Mouse (Mus musculus): Measurements from ENCODE around the gene Bag5. TPM values are rescaled to one million over a fixed set of nuclear protein-coding genes. Genes with fewer than 3 reads are reported as not detected.

The Bag5 gene
- polyA plus RNA-seq (2015; fragmentation: Nextera tagmentation; extraction: Ambion mirVana) = 49.3 and 51.6 TPM in 2 replicates

DNA sequence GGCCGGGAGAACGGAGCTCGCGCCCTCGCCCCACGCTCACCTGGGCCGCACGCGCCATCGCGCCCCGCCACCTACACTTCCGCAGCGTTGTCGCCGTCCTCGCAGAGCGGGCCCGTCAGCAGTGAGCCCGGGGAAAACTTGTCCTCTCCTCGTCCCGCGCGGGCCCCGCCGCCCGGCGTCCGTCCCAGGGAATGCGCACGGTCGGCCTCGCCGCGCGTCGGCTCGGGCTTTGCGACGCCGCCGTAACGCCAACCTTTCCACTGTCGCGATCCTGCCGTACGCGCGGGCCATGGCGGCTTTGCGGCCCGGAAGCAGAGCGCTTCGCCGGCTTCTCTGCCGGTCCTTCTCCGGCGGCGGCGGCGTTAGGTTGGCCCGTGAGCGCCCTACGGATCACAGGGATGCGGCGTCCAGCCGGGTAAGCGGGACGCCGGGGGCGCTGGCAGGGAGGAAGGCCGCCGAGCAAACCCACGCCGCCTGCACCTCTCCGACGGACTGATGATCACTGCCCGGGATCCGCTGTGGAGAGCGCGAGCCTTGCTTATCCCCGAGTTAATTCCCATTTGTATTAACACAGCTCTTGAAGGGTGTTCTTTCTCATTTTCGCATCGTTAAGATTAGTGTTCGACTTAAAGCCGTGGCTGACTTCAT lies at the start of gene Bag5, which contains the start of gene Apopt1:
Gene Bag5, minus strand, starts transcription at position 254 of the 648 bp plus-strand sequence.
Gene Apopt1, plus strand, starts transcription at position 258 of the 648 bp plus-strand sequence.
- WGBS = under 1% methylated on average over 86 of the region's 86 CpGs
- peak; percentile 96 for ATAC-seq (ENCODE audit: insufficient read depth, low FRiP score)
- Histone ChIP-seq H3K4me3 (replicated peaks; ENCODE audit: low read length) (peak within 1 kb of the TSS; percentile 82), H3K27me3 (ENCODE audit: control insufficient read depth, insufficient read depth, low read length) (no peaks in the 10 kb centered on the region), H3K36me3 (ENCODE audit: control insufficient read depth, insufficient read depth, low read length) (peaks cover 11% of the 10 kb centered on the region; the same call in 1 of the 2 replicates), H3K9ac (ENCODE audit: low read length) (peak within 1 kb of the TSS; percentile 98), H3K9me3 (replicated peaks; ENCODE audit: control insufficient read depth, low read length) (no peaks in the 10 kb centered on the region), H3K4me2 (ENCODE audit: low read depth, low read length) (peak within 1 kb of the TSS; percentile 94), H3K27ac (ENCODE audit: low read length) (peak within 1 kb of the TSS; percentile 62), H3K4me1 (ENCODE audit: control insufficient read depth, insufficient read depth, low read length) (peaks cover 12% of the 10 kb centered on the region)

DNA sequence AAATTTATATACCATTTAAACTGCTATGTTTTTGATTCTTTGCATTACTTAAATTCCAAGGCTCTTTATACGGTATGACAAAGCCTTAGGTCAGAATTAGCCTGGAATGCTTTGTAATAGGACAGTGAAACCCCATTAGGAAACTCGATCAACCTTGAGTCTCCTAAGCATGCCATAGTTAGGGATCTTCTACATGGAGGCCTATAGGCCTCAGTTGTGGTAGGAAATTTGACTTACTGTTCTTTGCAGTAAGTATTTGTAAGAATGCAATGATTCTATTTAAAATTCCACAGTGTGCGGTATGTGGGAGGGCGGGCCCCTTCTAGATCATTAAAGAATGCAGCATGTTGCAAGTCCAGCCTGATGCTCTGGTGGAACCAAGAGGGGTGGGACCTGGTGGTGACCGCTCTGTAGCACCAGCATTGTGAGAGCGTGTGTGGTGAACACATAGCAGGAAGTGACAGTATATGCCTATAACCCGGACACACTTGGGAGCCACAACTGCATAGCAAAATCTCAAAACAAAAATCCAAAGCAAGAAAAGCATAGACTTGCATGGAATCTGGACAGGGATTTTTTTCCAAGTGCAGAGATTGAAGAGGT lies 47.4 kb upstream of the Bag5 start:
- 49% methylated on average over 7 of the region's 7 CpGs for WGBS
- no peaks in the 10 kb centered on the region for H3K36me3 ChIP-seq (ENCODE audit: control insufficient read depth, insufficient read depth, low read length)
- H3K4me1 ChIP-seq (ENCODE audit: control insufficient read depth, insufficient read depth, low read length) = peaks cover 29% of the 10 kb centered on the region
- H3K9ac ChIP-seq (ENCODE audit: low read length) = peak overlapping the region; percentile 41; the same call in 1 of the 2 replicates
- H3K27ac ChIP-seq (ENCODE audit: low read length) = peak overlapping the region; percentile 91
- peak overlapping the region; percentile 78 for H3K4me3 ChIP-seq (replicated peaks; ENCODE audit: low read length)
- no peaks in the 10 kb centered on the region for H3K9me3 ChIP-seq (replicated peaks; ENCODE audit: control insufficient read depth, low read length)
- H3K4me2 ChIP-seq (ENCODE audit: low read depth, low read length) = peak overlapping the region; percentile 97
- no peaks in the 10 kb centered on the region for H3K27me3 ChIP-seq (ENCODE audit: control insufficient read depth, insufficient read depth, low read length)
- no peak for ATAC-seq (ENCODE audit: insufficient read depth, low FRiP score)

DNA sequence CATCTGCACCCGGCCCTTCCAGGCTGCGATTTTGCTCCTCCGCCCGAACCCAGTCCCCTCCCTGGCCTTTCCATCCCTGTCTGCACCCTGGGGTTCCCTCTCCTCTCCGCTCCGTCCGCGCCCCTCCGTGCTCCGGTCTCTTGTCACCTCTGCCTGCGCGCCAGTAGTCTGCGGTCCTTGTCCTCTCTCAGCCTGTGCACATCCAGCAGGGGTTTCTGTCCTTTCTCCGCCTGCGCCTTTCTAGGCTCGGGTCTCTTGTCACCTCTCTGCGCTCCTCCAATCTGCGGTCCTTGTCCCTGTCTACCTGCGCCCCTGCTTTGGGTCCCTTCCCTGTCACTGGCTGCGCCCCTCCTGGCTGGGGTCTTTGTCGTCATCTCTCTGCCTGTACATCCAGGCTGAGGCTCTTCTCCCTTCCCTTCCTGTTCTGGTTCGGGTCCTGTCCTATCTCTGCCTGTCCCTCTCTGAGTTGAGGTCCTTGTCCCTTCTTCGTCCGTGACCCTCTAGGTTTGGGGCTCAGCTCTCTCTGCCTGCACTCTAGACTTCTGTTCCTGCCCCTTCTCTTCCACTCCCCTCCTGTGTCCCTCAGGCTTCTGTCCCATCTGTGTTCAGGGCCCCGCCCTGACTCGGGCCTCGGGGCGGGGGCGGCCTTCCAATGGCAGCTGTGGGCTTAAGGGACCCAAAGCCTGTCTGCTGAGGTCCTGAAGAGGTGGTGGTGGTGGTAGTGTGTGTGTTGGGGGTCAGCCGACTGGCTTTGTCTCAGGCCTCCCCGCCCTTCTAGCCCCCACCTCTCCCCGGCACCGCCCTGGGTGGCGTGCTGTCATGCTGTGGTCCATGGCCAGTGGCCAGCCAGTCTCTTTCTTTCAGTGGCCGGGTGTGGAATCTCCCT lies 46.4 kb upstream of the Bag5 start:
- Histone ChIP-seq H3K4me3 (replicated peaks; ENCODE audit: low read length) (peak overlapping the region; percentile 78), H3K4me1 (ENCODE audit: control insufficient read depth, insufficient read depth, low read length) (peaks cover 29% of the 10 kb centered on the region), H3K27me3 (ENCODE audit: control insufficient read depth, insufficient read depth, low read length) (no peaks in the 10 kb centered on the region), H3K9ac (ENCODE audit: low read length) (peak overlapping the region; percentile 97), H3K9me3 (replicated peaks; ENCODE audit: control insufficient read depth, low read length) (no peaks in the 10 kb centered on the region), H3K4me2 (ENCODE audit: low read depth, low read length) (peak overlapping the region; percentile 97), H3K27ac (ENCODE audit: low read length) (peak overlapping the region; percentile 91), H3K36me3 (ENCODE audit: control insufficient read depth, insufficient read depth, low read length) (no peaks in the 10 kb centered on the region)
- peak; percentile 30 for ATAC-seq (ENCODE audit: insufficient read depth, low FRiP score)
- 1% methylated on average over 35 of the region's 35 CpGs for WGBS

DNA sequence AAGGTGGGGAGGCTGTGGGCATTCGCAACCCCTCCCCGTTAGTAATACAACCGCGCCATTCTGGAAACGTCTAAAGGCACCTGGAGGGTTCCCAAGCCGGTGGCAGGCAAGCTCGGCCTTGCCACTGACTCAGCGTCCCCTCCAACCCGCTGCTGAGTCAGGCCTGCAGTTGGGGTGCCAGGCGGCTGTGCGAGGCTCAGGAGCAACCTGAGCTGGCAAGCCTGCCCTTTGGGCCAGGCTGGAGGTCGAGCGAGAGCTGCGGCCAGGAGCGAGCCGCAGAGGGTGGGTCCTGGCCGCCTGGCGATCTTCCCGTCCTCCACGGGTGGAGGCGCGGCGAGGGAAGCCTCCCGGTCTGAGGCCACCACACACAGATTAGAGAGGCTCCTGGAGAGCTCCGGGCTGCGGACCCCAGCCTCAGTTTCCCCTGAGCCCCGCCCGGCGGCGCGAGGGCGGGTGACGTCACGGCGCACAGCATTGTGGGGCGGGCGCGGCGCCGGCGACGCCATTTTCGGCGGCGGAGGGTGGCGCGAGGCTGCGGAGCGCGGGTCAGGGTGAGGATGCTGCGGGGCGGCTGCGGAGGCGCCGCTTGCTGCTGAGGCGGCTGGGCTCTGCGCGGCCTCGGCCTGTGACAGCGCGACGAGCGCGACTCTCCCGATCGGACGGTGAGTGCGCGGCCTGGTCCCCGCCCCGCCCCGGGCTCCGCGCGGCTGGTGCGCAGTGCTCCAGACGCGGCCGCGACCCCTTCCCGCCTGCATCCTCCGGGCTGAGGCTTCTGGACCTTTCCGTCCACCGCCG lies 45.5 kb upstream of the Bag5 start, which contains the start of gene Klc1:
Gene Klc1, plus strand, starts transcription at position 469 of the 795 bp plus-strand sequence.
- peak within 1 kb of the TSS; percentile 78 for H3K4me3 ChIP-seq (replicated peaks; ENCODE audit: low read length)
- H3K36me3 ChIP-seq (ENCODE audit: control insufficient read depth, insufficient read depth, low read length) = no peaks in the 10 kb centered on the region
- no peaks in the 10 kb centered on the region for H3K27me3 ChIP-seq (ENCODE audit: control insufficient read depth, insufficient read depth, low read length)
- WGBS = under 1% methylated on average over 75 of the region's 85 CpGs
- H3K27ac ChIP-seq (ENCODE audit: low read length) = peak within 1 kb of the TSS; percentile 91
- ATAC-seq (ENCODE audit: insufficient read depth, low FRiP score) = peak; percentile 72
- H3K4me1 ChIP-seq (ENCODE audit: control insufficient read depth, insufficient read depth, low read length) = peaks cover 29% of the 10 kb centered on the region
- no peaks in the 10 kb centered on the region for H3K9me3 ChIP-seq (replicated peaks; ENCODE audit: control insufficient read depth, low read length)
- H3K9ac ChIP-seq (ENCODE audit: low read length) = peak within 1 kb of the TSS; percentile 97
- H3K4me2 ChIP-seq (ENCODE audit: low read depth, low read length) = peak within 1 kb of the TSS; percentile 97

DNA sequence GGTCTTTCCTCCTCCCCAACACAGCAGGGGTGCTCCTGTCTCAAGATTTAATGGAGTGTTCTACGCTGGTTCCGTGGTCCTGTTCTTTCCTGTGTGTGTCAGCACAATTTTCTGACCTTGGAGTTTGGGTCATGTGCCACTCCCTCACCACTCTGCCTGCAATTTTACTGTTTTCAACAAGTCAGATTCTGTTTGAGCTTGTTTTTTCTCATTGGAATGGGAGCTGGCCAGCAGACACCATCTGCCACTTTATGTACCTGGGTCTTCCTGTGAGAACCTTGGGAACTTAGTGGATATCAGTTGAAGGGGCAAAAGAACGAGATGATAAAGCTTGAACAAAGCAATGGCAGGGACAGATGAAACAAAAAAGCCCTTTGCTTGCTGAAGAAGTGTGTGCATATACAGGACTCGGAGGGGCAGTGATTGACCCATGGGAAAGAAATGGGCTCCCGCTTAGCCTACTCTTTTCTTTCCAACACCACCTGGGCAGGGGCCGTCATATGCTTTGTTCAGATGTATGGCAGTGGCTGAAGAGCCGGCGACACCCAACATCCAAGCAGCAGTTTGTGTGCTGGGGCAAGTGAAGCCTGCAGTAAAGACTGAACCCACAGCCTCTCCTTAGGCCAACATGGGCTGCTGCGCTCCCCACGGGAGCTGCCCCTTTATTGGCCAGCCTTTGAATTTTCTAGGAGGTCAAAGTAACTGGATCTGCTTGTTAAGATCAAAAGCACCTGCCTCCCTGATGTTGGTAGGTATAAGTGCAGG lies 44.7 kb upstream of the Bag5 start:
- no peaks in the 10 kb centered on the region for H3K36me3 ChIP-seq (ENCODE audit: control insufficient read depth, insufficient read depth, low read length)
- peaks cover 29% of the 10 kb centered on the region for H3K4me1 ChIP-seq (ENCODE audit: control insufficient read depth, insufficient read depth, low read length)
- no peak for ATAC-seq (ENCODE audit: insufficient read depth, low FRiP score)
- peak overlapping the region; percentile 91; the same call in 1 of the 2 replicates for H3K27ac ChIP-seq (ENCODE audit: low read length)
- peak overlapping the region; percentile 78 for H3K4me3 ChIP-seq (replicated peaks; ENCODE audit: low read length)
- 46% methylated on average over 10 of the region's 10 CpGs for WGBS
- peak overlapping the region; percentile 97 for H3K4me2 ChIP-seq (ENCODE audit: low read depth, low read length)
- H3K9ac ChIP-seq (ENCODE audit: low read length) = peak overlapping the region; percentile 97
- H3K27me3 ChIP-seq (ENCODE audit: control insufficient read depth, insufficient read depth, low read length) = no peaks in the 10 kb centered on the region
- no peaks in the 10 kb centered on the region for H3K9me3 ChIP-seq (replicated peaks; ENCODE audit: control insufficient read depth, low read length)

DNA sequence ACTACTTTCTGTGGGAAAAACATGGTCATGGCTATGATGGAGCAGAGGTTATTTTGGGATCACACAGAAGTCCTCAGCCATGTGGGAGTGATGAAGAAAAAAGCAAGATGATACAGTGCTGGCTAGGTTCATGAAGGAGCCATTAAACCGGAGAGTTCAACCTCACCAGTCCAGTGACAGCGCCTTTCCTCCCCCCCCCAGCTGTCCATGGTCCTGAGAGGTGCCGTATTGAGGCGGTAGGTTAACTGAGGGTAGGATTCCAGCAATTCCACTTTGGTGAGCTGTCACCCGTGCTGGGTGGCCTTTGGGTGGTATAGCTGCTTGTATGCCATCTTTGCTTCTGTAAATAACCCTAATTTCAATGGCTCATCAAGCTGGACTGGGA lies 43.6 kb upstream of the Bag5 start:
- Histone ChIP-seq H3K27me3 (ENCODE audit: control insufficient read depth, insufficient read depth, low read length) (no peaks in the 10 kb centered on the region), H3K9me3 (replicated peaks; ENCODE audit: control insufficient read depth, low read length) (no peaks in the 10 kb centered on the region), H3K36me3 (ENCODE audit: control insufficient read depth, insufficient read depth, low read length) (no peaks in the 10 kb centered on the region), H3K4me3 (replicated peaks; ENCODE audit: low read length) (no peak overlapping the region), H3K27ac (ENCODE audit: low read length) (no peak overlapping the region), H3K9ac (ENCODE audit: low read length) (no peak overlapping the region), H3K4me1 (ENCODE audit: control insufficient read depth, insufficient read depth, low read length) (peaks cover 27% of the 10 kb centered on the region), H3K4me2 (ENCODE audit: low read depth, low read length) (no peak overlapping the region)
- ATAC-seq (ENCODE audit: insufficient read depth, low FRiP score) = no peak
- WGBS = 48% methylated on average over 5 of the region's 5 CpGs

DNA sequence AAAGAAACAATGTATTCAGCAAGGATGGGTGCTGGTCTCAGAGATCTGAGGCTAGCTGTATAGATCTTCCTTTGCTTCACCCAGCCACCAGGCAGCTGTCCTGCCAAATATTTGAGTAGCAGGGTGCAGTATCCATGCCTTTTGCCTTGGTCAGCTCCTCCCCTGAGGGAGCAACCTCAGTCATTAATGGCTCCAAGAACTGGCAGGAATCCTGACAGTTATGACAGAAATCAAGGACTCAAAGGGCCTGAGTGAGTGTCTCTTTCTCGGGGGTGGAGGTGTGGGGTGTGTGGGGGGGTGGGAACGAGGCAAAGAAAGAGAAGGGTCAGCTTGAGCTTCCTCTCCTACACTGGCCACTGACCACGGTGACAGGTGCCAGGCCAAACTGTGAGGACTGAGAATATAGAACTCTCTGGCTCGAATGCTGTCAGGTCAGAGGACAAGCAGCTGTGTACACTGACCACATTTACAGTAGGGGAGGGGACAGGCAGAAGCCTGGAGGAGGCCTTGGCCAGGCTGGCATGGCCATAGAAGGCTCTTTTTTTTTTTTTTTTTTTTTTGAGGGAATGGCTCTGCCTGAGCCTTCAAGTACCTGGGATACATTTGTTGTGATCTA lies 43.1 kb upstream of the Bag5 start:
- H3K4me3 ChIP-seq (replicated peaks; ENCODE audit: low read length) = no peak overlapping the region
- WGBS = 50% methylated on average over 4 of the region's 4 CpGs
- no peaks in the 10 kb centered on the region for H3K36me3 ChIP-seq (ENCODE audit: control insufficient read depth, insufficient read depth, low read length)
- no peak overlapping the region for H3K4me2 ChIP-seq (ENCODE audit: low read depth, low read length)
- ATAC-seq (ENCODE audit: insufficient read depth, low FRiP score) = no peak
- H3K27ac ChIP-seq (ENCODE audit: low read length) = no peak overlapping the region
- H3K9ac ChIP-seq (ENCODE audit: low read length) = no peak overlapping the region
- peaks cover 24% of the 10 kb centered on the region for H3K4me1 ChIP-seq (ENCODE audit: control insufficient read depth, insufficient read depth, low read length)
- H3K9me3 ChIP-seq (replicated peaks; ENCODE audit: control insufficient read depth, low read length) = no peaks in the 10 kb centered on the region
- H3K27me3 ChIP-seq (ENCODE audit: control insufficient read depth, insufficient read depth, low read length) = no peaks in the 10 kb centered on the region

DNA sequence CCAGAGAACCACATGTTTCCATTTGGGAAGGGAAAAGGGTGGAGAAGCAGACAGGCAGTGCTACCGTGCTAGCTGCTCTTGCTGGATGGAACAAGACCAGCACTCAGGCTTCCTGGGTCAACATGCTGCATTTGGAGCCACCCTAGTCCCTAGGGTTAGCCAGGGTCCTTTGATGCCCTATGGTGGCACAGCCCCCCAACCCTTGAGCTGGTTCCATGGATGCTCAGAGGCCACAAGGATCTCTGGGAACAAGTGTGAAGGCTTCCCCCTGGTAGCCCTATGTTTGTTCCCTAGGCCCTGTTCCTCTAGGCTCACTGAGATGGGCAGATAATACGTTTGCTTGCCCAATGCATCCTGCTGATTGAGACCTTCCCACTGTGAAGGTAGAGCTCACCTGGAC lies 42.2 kb upstream of the Bag5 start:
- H3K9ac ChIP-seq (ENCODE audit: low read length) = no peak overlapping the region
- no peak overlapping the region for H3K4me3 ChIP-seq (replicated peaks; ENCODE audit: low read length)
- no peaks in the 10 kb centered on the region for H3K9me3 ChIP-seq (replicated peaks; ENCODE audit: control insufficient read depth, low read length)
- WGBS = 56% methylated on average over 2 of the region's 2 CpGs
- peaks cover 16% of the 10 kb centered on the region for H3K4me1 ChIP-seq (ENCODE audit: control insufficient read depth, insufficient read depth, low read length)
- H3K27ac ChIP-seq (ENCODE audit: low read length) = no peak overlapping the region
- no peaks in the 10 kb centered on the region for H3K27me3 ChIP-seq (ENCODE audit: control insufficient read depth, insufficient read depth, low read length)
- H3K4me2 ChIP-seq (ENCODE audit: low read depth, low read length) = no peak overlapping the region
- no peaks in the 10 kb centered on the region for H3K36me3 ChIP-seq (ENCODE audit: control insufficient read depth, insufficient read depth, low read length)
- ATAC-seq (ENCODE audit: insufficient read depth, low FRiP score) = no peak

Measured in stomach, embryonic 16.5 days (tissue).